Mouse (Mus musculus) liver, postnatal 0 days (tissue): ENCODE results near the gene Gcgr. TPM values are rescaled to one million over a fixed set of nuclear protein-coding genes. Genes with fewer than 3 reads are reported as not detected.
A peak's percentile ranks its signal among the peaks of the same experiment; 100 is the strongest.

Source experiments
- ATAC-seq: fragments of 200-750 bp; cut with Nextera tagmentation; 2 replicates; pipeline ENCODE4 v1.8.0; 2017; ENCODE audit warnings: mild to moderate bottlenecking, moderate library complexity
- DNase-seq: peaks from one replicate; pipeline ENCODE4 v3.0.0-alpha.2; 2016
- H3K27ac ChIP-seq: fragments of 300-500 bp; sonication (generic); 2 replicates; pipeline ENCODE4 v1.5.1; 2014; ENCODE audit warnings: antibody characterized with exemption, moderate library complexity, mild to moderate bottlenecking, low read depth
- H3K27me3 ChIP-seq: fragments of 300-500 bp; sonication (generic); 2 replicates; pipeline ENCODE4 v1.6.1; 2014; ENCODE audit warnings: low read length, control low read depth, mixed read lengths; ENCODE audit not compliant: insufficient read depth
- H3K36me3 ChIP-seq: fragments of 300-500 bp; sonication (generic); replicated peaks from 2 replicates; pipeline ENCODE4 v1.6.1; 2014; ENCODE audit warnings: mild to moderate bottlenecking, control low read depth, low read length, moderate library complexity, mixed read lengths; ENCODE audit not compliant: insufficient read depth
- H3K4me1 ChIP-seq: fragments of 300-500 bp; sonication (generic); 2 replicates; pipeline ENCODE4 v1.6.1; 2014; ENCODE audit warnings: antibody characterized with exemption, mild to moderate bottlenecking, control low read depth; ENCODE audit not compliant: insufficient read depth
- H3K4me2 ChIP-seq: fragments of 300-500 bp; sonication (generic); 2 replicates; pipeline ENCODE4 v1.6.1; 2014; ENCODE audit warnings: low read depth, mild to moderate bottlenecking, low read length, moderate library complexity, mixed read lengths
- H3K4me3 ChIP-seq: fragments of 300-500 bp; sonication (generic); 2 replicates; pipeline ENCODE4 v1.5.1; 2014; ENCODE audit warnings: low read depth, low read length
- H3K9ac ChIP-seq: fragments of 300-500 bp; sonication (generic); replicated peaks from 2 replicates; pipeline ENCODE4 v1.6.1; 2014; ENCODE audit warnings: mild to moderate bottlenecking, moderate library complexity
- H3K9me3 ChIP-seq: fragments of 300-500 bp; sonication (generic); 2 replicates; pipeline ENCODE4 v1.6.1; 2016; ENCODE audit warnings: mild to moderate bottlenecking, control low read depth, low read length, mixed read lengths
- CTCF ChIP-seq: sonication (generic); IDR thresholded peaks from 2 replicates; pipeline ENCODE4 v1.5.1; 2016; ENCODE audit warnings: antibody characterized with exemption, low read depth
- EP300 ChIP-seq: IDR thresholded peaks from 2 replicates; pipeline ENCODE4 v1.6.1; 2016; ENCODE audit warnings: antibody characterized with exemption, low read depth, mild to moderate bottlenecking
- WGBS: fragments of 180-500 bp; shearing (Covaris S2); extraction: QIAGEN DNeasy Blood & Tissue Kit; methylation state at CpG from one replicate; pipeline ENCODE4 v1.1.7; 2014; ENCODE audit not compliant: insufficient replicate concordance; 5-methylcytosine and 5-hydroxymethylcytosine counted together
- polyA plus RNA-seq: library from polyadenylated mRNA; unstranded; fragments of >200 nt; fragmentation: Nextera tagmentation; extraction: Ambion mirVana; gene quantifications from 2 replicates; pipeline ENCODE4 v1.2.1, GENCODE M21; 2015

Gene Gcgr
- polyA plus RNA-seq, 1 experiment from 2014 or later: 66.9 TPM

DNA sequence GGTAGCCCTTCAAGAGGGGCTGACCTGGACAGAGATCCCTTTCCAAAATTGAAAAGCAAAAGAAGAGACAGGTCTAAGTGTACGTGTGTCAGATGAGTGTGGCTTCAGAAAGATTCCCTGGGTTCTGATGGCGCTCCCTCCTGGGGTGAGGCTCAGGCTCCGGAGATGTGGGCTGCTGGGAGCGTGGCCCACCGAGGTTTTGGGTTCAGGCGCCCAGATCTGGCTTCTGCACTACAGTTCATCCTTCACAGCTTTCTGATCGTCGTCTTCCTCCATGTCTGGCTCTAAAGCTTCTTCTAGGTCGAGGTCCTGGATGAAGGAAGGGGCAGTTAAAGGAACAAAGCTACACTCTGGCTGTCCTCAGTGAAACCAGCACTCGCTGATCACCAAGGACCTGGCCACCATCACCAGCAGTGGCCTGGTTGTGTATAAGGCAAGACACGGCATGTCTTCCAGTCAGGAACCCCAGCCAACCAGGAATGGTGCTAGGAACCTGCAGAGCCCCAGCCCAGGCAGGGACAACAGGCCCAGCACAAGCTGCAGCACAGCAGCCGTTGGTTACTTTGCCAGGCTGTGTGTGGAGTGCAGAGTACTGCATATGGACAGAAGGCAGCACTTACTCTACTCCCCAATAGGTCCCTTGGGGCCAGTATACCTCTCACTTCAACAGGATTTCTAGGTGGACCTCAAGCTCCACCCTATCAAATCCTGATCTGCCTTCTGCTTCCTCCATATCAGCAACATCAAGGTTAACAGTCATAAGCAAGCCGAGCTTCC lies 30.6 kb downstream of the Gcgr start:
- no peaks in the 10 kb centered on the region for H3K9me3 ChIP-seq
- H3K4me1 ChIP-seq: no peaks in the 10 kb centered on the region
- TF ChIP-seq CTCF: no peak
- TF ChIP-seq EP300: no peak
- H3K27me3 ChIP-seq: no peaks in the 10 kb centered on the region
- 81% methylated on average over 13 of the region's 13 CpGs for WGBS
- no peak overlapping the region for H3K4me2 ChIP-seq
- H3K9ac ChIP-seq: no peak overlapping the region
- H3K27ac ChIP-seq: no peak overlapping the region
- H3K4me3 ChIP-seq: no peak overlapping the region
- peaks cover 65% of the 10 kb centered on the region for H3K36me3 ChIP-seq
- ATAC-seq (no peak), DNase-seq (no peak)

DNA sequence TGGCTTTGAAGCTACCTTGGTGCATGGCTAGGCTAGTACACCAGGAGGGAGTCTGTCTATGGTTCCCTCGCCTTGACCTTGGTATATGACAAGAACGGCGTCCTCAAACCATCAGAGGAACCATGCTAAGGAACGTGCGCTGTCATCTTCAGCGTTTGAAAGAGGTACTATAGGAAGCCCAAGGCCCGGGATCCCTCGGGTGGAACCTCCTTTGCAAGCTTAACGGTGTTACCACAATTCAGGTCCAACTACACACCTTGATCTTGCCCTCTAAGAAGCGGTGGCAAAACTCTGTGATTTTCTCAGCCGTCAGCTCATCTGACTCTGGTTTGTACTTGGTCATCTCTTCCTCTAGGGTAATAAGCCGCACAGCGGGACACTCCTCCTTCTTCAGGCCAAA lies 32.5 kb downstream of the Gcgr start:
- no peak overlapping the region for H3K4me3 ChIP-seq
- H3K27ac ChIP-seq: no peak overlapping the region
- no peak overlapping the region for H3K9ac ChIP-seq
- H3K9me3 ChIP-seq: no peaks in the 10 kb centered on the region
- H3K4me2 ChIP-seq: no peak overlapping the region
- 92% methylated on average over 13 of the region's 13 CpGs for WGBS
- H3K36me3 ChIP-seq: peaks cover 84% of the 10 kb centered on the region
- ATAC-seq (no peak), DNase-seq (no peak)
- H3K4me1 ChIP-seq: no peaks in the 10 kb centered on the region
- no peaks in the 10 kb centered on the region for H3K27me3 ChIP-seq
- no peak for TF ChIP-seq EP300
- no peak for TF ChIP-seq CTCF

DNA sequence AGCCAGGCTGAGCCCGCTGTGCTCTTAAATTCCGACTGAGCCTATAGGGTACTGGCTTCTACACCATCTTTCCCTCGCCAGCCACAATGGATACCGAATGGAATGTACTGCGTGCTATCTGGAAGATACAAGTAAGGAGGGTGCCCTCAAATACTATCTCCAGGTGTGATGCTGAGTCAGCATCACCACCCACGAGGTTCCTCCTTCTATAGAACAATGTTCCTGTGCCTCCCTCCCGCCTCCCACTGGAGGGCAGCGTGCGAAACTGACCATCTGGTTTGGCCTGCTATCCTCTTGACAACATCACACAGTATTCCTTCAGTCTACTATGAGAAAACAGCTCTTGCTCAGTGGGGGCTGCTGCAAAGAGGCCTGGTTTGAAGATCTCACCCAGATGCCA lies 34.6 kb downstream of the Gcgr start:
- 84% methylated on average over 9 of the region's 9 CpGs for WGBS
- H3K36me3 ChIP-seq: peaks cover 90% of the 10 kb centered on the region
- H3K27me3 ChIP-seq: no peaks in the 10 kb centered on the region
- H3K4me2 ChIP-seq: no peak overlapping the region
- TF ChIP-seq CTCF: 0 out of 2 replicates have a peak, but pooled peaks have one; percentile 3
- no peak for TF ChIP-seq EP300
- no peak overlapping the region for H3K9ac ChIP-seq
- H3K9me3 ChIP-seq: no peaks in the 10 kb centered on the region
- H3K4me1 ChIP-seq: 0 out of 2 replicates have a peak, but pooled peaks cover 3% of the 10 kb centered on the region
- H3K27ac ChIP-seq: no peak overlapping the region
- no peak overlapping the region for H3K4me3 ChIP-seq
- no peak for ATAC-seq
- no peak for DNase-seq

DNA sequence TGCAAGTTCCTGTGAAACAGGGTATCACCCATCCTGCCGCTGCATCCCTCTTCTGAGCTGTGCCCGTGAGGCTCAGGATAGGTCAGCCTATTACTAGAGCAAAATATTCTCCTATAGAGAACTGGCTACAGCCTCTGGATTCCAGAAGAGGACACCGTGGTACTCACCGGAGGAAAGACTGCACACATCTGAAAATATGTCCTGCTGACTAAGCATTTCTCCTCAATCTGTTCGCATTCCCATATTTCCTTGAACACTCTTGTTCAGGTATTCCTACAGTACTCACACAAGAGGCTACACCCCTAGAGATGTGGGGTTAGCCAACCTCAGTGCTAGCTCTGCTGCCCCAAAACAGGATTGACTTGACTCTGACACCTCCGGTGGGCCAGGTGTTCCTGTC lies 37.8 kb downstream of the Gcgr start:
- H3K27me3 ChIP-seq: no peaks in the 10 kb centered on the region
- H3K27ac ChIP-seq: no peak overlapping the region
- 87% methylated on average over 6 of the region's 6 CpGs for WGBS
- no peak overlapping the region for H3K4me3 ChIP-seq
- H3K9ac ChIP-seq: no peak overlapping the region
- H3K9me3 ChIP-seq: no peaks in the 10 kb centered on the region
- TF ChIP-seq EP300 (no peak), CTCF (no peak)
- DNase-seq (no peak), ATAC-seq (no peak)
- H3K4me2 ChIP-seq: no peak overlapping the region
- H3K36me3 ChIP-seq: peaks cover 68% of the 10 kb centered on the region
- H3K4me1 ChIP-seq: peaks cover 16% of the 10 kb centered on the region; the same call in 1 of the 2 replicates

DNA sequence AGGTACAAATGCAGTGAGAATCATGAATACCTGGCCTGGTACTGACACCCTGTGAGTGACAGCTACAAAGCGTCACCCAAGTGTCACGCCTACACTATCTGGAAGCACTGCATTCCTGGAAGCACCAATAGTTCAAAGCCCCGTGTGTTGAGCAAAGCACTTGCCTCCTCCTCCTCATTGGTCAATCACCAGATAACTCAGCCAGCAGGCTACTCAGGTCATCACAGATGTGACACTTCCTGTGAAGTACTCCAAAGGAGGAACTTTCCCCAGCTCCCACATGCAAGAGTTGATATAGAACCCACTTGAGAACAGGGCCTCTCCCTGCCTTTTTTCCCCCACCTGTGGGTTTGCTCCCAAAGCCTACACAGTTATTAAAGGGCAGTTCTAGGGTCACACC lies 40.6 kb downstream of the Gcgr start:
- Histone ChIP-seq H3K4me1 (peaks cover 26% of the 10 kb centered on the region), H3K4me3 (peak overlapping the region; percentile 93), H3K4me2 (peak overlapping the region; percentile 90), H3K27me3 (no peaks in the 10 kb centered on the region), H3K27ac (peak overlapping the region; percentile 86), H3K36me3 (peaks cover 42% of the 10 kb centered on the region), H3K9ac (peak overlapping the region; percentile 93), H3K9me3 (no peaks in the 10 kb centered on the region)
- WGBS: 26% methylated on average over 3 of the region's 3 CpGs
- DNase-seq: peak; percentile 56
- no peak for ATAC-seq
- no peak for TF ChIP-seq CTCF

- H3K27ac ChIP-seq: peak overlapping the region; percentile 86
- H3K9ac ChIP-seq: peak overlapping the region; percentile 93
- ATAC-seq (no peak), DNase-seq (no peak)
- H3K4me2 ChIP-seq: peak overlapping the region; percentile 90
- no peaks in the 10 kb centered on the region for H3K9me3 ChIP-seq
- peaks cover 34% of the 10 kb centered on the region for H3K36me3 ChIP-seq
- no peaks in the 10 kb centered on the region for H3K27me3 ChIP-seq
- TF ChIP-seq EP300 (no peak), CTCF (no peak)
- WGBS: 6% methylated on average over 11 of the region's 11 CpGs
- peak overlapping the region; percentile 93 for H3K4me3 ChIP-seq
- H3K4me1 ChIP-seq: peaks cover 26% of the 10 kb centered on the region
These were observed 41.4 kb downstream of the Gcgr start for GRCm38 (mm10) chr11:120571754-120572416.
